Mouse (Mus musculus) midbrain, embryonic 11.5 days (tissue): ENCODE data around the gene Mbnl1. TPM values are rescaled to one million over a fixed set of nuclear protein-coding genes. Genes with fewer than 3 reads are reported as not detected.
"Not testable (repeated sequence)": the region's sequence is repeated elsewhere in the genome, so short reads cannot be mapped to it uniquely, and the experiment has no call there.

Source experiments
- ATAC-seq: fragments of 200-750 bp; cut with Nextera tagmentation; 2 replicates; pipeline ENCODE4 v1.8.0; 2017; ENCODE audit warnings: moderate TSS enrichment, moderate library complexity; ENCODE audit not compliant: low FRiP score
- DNase-seq: peaks from one replicate; pipeline ENCODE4 v3.0.0; 2015; ENCODE audit warnings: low spot score; ENCODE audit errors: missing footprints
- H3K27ac ChIP-seq: fragments of 300-500 bp; sonication (generic); 2 replicates; pipeline ENCODE4 v1.5.1; 2014; ENCODE audit warnings: low read depth, low read length
- H3K27me3 ChIP-seq: fragments of 300-500 bp; sonication (generic); 2 replicates; pipeline ENCODE4 v1.6.1; 2014; ENCODE audit warnings: mild to moderate bottlenecking, low read length, moderate library complexity, mixed read lengths; ENCODE audit not compliant: control insufficient read depth, insufficient read depth
- H3K36me3 ChIP-seq: fragments of 300-500 bp; sonication (generic); 2 replicates; pipeline ENCODE4 v1.6.1; 2014; ENCODE audit warnings: mild to moderate bottlenecking, low read length, moderate library complexity, mixed read lengths; ENCODE audit not compliant: control insufficient read depth, insufficient read depth
- H3K4me1 ChIP-seq: fragments of 300-500 bp; sonication (generic); 2 replicates; pipeline ENCODE4 v1.6.1; 2014; ENCODE audit warnings: low read length; ENCODE audit not compliant: control insufficient read depth, insufficient read depth
- H3K4me2 ChIP-seq: fragments of 300-500 bp; sonication (generic); 2 replicates; pipeline ENCODE4 v1.6.1; 2014; ENCODE audit warnings: mild to moderate bottlenecking, moderate library complexity
- H3K4me3 ChIP-seq: fragments of 300-500 bp; sonication (generic); 2 replicates; pipeline ENCODE4 v1.5.1; 2014; ENCODE audit warnings: low read depth, low read length
- H3K9ac ChIP-seq: fragments of 300-500 bp; sonication (generic); 2 replicates; pipeline ENCODE4 v1.6.1; 2014; ENCODE audit warnings: low read length
- H3K9me3 ChIP-seq: fragments of 300-500 bp; sonication (generic); 2 replicates; pipeline ENCODE4 v1.6.1; 2016; ENCODE audit warnings: low read length; ENCODE audit not compliant: control insufficient read depth
- WGBS: fragments of 180-500 bp; shearing (Covaris S2); extraction: QIAGEN DNeasy Blood & Tissue Kit; methylation state at CpG from one replicate; pipeline ENCODE4 v1.1.7; 2014; 5-methylcytosine and 5-hydroxymethylcytosine counted together
- polyA plus RNA-seq: library from polyadenylated mRNA; unstranded; fragments of >200 nt; fragmentation: Nextera tagmentation; extraction: Ambion mirVana; gene quantifications from 2 replicates; pipeline ENCODE4 v1.2.1, GENCODE M21; 2014

Gene Mbnl1
- polyA plus RNA-seq, 1 experiment from 2014 or later = 36.2 TPM

DNA sequence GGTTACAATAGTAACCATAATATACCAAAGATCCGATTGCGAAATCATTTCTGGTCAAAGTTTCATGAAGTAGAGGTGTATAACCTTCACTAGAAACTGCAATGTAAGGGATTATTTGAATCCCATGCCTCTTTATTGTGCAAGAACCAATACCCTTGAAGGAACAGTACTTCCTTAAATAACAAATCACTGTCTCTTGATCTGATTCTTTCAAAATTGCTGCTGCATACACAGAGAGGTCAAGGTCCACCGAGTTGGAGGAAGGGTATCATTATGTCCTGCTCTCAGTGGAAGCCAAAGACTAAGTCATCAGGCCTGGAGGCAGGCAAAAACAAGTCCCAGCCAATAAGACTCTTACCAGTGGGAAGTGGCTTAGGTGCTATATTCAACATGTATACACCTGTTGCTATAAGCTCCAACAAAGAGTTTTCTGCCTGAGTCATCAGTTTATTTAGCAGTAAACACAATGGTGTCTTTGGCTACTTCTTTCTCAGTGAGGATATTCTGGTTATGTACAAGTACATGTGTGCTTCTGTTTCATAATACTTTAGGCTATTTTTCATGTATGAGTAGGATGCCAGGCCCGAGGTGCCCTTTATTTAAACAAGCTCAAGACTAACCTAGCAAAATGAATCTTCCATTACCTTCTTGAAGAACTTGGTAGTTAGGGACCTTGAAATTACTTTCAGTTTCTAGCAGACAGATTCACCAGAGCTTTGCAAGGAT is 13.5 kb downstream of the Mbnl1 start:
- DNase-seq (no peak), ATAC-seq (no peak)
- Histone ChIP-seq H3K4me2 (no peak overlapping the region), H3K9me3 (no peaks in the 10 kb centered on the region), H3K36me3 (no peaks in the 10 kb centered on the region), H3K9ac (no peak overlapping the region), H3K27ac (no peak overlapping the region), H3K27me3 (no peaks in the 10 kb centered on the region), H3K4me3 (no peak overlapping the region), H3K4me1 (no peaks in the 10 kb centered on the region)
- WGBS = 86% methylated on average over 4 of the region's 4 CpGs

DNA sequence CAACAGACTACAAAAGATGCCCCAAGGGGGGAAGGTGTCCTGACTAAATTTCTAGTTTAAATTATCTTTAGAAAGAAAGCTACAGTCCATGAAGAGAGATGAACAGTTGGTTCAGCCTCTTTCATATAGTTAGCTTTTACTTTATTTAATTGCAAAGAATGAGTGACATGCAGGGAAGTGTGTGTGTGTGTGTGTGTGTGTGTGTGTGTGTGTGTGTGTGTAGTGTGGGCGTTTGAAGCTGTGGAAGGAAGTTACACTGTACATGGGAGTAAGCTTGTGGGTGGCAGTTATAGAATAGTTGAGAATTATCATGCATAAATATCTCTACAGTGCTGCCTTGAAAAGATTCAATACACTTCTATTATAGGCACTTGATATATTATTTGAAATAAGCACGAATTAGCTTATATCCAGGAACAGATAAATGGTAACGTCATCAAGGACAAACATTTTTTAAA is 14.1 kb downstream of the Mbnl1 start:
- no peaks in the 10 kb centered on the region for H3K36me3 ChIP-seq
- H3K4me2 ChIP-seq = no peak overlapping the region
- no peaks in the 10 kb centered on the region for H3K4me1 ChIP-seq
- no peaks in the 10 kb centered on the region for H3K27me3 ChIP-seq
- no peak overlapping the region for H3K9ac ChIP-seq
- no peak overlapping the region for H3K27ac ChIP-seq
- DNase-seq (no peak), ATAC-seq (no peak)
- H3K9me3 ChIP-seq = no peaks in the 10 kb centered on the region
- 80% methylated on average over 3 of the region's 3 CpGs for WGBS
- no peak overlapping the region for H3K4me3 ChIP-seq

DNA sequence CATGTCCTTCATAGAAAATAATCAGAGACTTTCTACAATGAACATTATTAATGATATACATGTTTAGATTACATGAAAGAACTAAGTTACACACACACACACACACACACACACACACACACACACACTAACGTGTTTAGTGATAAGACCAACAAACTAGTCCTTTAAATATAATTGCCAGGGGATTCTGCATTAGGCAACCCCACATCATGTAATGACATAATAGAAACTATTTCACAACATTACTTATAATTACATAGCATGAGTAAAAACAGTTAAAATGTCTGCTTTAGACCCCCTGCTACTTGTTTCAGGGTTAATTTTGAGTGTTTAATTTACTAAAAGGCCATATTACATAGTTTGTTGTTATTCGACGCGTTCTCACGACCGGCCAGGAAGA is 16.9 kb downstream of the Mbnl1 start:
- Histone ChIP-seq H3K4me2 (no peak overlapping the region), H3K36me3 (no peaks in the 10 kb centered on the region), H3K9ac (no peak overlapping the region), H3K27ac (no peak overlapping the region), H3K27me3 (no peaks in the 10 kb centered on the region), H3K4me3 (no peak overlapping the region), H3K4me1 (no peaks in the 10 kb centered on the region), H3K9me3 (no peaks in the 10 kb centered on the region)
- 92% methylated on average over 6 of the region's 6 CpGs for WGBS
- ATAC-seq = no peak
- DNase-seq = no peak

DNA sequence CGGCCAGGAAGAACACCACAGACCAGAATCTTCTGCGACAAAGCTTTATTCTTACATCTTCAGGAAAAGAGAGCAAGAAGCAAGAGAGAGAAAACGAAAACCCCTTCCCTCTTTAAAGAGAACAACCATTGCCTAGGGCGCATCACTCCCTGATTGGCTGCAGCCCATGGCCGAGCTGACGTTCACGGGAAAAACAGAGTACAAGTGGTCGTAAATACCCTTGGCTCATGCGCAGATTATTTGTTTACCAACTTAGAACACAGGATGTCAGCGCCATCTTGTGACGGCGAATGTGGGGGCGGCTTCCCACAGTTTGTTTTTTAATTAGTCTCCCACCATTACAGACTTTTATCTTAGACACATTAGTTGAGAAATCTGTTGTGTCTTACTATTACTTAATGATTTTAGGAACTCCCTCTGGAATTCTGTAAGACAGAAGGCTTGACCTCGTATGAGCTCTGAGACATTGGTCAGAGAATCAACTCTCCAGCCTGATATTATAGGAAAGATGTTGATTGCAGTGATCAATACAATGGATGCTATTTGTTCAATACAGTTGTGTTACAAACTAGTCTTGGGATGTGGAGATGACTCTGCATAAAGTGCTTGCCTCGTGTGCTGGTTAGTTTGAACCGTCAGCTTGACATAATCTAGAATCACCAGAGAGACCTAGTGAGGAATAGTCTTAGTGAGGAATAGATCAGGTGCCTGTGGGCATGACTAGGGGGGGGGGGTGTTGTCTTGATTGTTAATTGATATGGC is 22.3 kb downstream of the Mbnl1 start:
- not testable (repeated sequence) for H3K27ac ChIP-seq

DNA sequence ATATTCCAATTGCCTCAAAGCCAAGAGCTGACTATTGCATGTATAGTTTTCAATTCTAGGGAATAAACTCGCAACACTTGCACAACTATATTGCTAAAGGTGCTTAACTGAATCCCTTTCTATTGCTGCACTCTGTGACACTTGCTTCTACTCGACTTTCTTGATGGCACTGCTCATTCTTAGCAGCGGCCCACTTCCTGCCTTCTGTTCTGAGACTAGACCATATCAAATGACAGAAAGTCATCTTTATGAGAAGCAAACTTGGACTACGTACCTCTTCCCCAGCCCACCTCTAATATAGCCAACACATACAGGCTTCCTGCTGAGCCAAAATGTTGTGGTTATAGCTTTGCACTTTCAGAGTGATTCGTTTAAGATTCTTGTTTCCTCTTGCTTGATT is 23.6 kb downstream of the Mbnl1 start:
- ATAC-seq (no peak), DNase-seq (no peak)
- Histone ChIP-seq H3K9me3 (no peaks in the 10 kb centered on the region), H3K27ac (no peak overlapping the region), H3K4me3 (no peak overlapping the region), H3K4me2 (no peak overlapping the region), H3K4me1 (no peaks in the 10 kb centered on the region; the same call in 1 of the 2 replicates), H3K9ac (no peak overlapping the region), H3K27me3 (no peaks in the 10 kb centered on the region), H3K36me3 (no peaks in the 10 kb centered on the region)
- 87% methylated on average over 5 of the region's 5 CpGs for WGBS

More for the DNA sequence above, 22.3 kb downstream of the Mbnl1 start:
- not testable (repeated sequence) for DNase-seq, H3K4me2 ChIP-seq, H3K4me1 ChIP-seq, H3K9me3 ChIP-seq, H3K4me3 ChIP-seq, H3K9ac ChIP-seq, H3K27me3 ChIP-seq, H3K36me3 ChIP-seq
- peak; percentile 58; the same call in 1 of the 2 replicates for ATAC-seq
- WGBS = 73% methylated on average over 7 of the region's 16 CpGs

DNA sequence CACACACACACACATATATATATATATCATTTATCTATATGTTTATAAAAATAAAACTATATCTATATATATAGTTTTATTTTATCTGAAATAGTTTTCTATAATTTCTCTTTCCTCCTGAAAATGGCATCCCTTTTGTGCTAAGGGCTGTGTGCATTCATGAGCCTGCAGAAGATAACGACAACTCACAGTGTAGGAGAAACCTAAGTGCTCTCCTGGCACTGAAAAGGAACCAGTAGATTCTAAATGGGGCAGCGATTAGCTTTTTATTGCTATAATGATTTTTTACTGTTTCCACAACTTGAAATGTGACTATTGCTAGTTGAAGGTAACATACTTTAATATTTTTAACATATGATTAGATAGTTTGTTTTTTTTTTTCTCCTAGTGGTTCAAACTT is 25.5 kb downstream of the Mbnl1 start:
- 91% methylated on average over 2 of the region's 2 CpGs for WGBS
- H3K4me3 ChIP-seq = no peak overlapping the region
- ATAC-seq = no peak
- no peak for DNase-seq
- no peak overlapping the region for H3K27ac ChIP-seq
- H3K36me3 ChIP-seq = no peaks in the 10 kb centered on the region
- no peak overlapping the region for H3K9ac ChIP-seq
- H3K4me2 ChIP-seq = no peak overlapping the region
- H3K27me3 ChIP-seq = no peaks in the 10 kb centered on the region
- no peaks in the 10 kb centered on the region for H3K9me3 ChIP-seq
- peaks cover 5% of the 10 kb centered on the region; the same call in 1 of the 2 replicates for H3K4me1 ChIP-seq

DNA sequence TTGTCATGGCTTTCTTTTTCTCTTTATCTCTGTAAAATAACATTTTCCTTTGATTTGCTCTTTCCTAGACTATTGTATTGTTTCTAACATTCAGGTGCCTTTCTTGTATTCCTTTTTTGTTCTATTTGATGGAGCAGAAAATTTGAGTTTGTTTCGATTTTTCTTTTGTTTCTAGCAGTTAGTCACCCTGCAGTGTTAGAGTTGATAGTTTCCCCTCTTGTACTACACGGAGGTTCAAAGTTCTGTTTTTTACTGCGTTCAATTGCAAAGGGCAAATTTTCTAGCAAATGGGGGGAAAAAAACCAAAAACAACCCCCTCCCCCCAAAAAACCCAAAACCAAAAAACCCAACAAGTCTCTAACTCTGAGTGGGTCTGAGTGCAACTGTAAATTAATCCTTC is 26.0 kb downstream of the Mbnl1 start:
- no peaks in the 10 kb centered on the region for H3K9me3 ChIP-seq
- ATAC-seq (no peak), DNase-seq (no peak)
- H3K36me3 ChIP-seq = no peaks in the 10 kb centered on the region
- 86% methylated on average over 3 of the region's 3 CpGs for WGBS
- H3K9ac ChIP-seq = no peak overlapping the region
- H3K27me3 ChIP-seq = no peaks in the 10 kb centered on the region
- peaks cover 5% of the 10 kb centered on the region; the same call in 1 of the 2 replicates for H3K4me1 ChIP-seq
- H3K4me2 ChIP-seq = no peak overlapping the region
- H3K27ac ChIP-seq = no peak overlapping the region
- H3K4me3 ChIP-seq = no peak overlapping the region

DNA sequence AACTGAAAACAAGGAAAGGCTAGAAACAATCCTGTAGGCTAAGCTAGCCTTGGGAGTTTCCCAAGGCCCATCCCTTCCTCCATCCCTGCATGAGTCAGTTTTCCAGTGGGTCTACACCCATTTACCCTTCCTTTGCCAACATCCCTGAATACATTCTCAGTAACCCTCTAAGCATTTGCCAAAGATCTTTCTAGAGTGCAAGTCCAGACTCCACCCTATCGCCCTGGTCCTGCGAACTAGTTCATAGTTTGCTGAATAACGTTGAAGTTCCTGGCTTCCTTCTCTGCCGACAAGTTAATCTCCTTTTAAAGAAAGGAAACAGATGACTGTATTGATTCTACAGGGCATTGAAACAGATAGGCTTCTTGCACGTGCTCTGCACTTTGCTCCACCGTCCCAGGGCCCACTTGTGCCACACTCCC is 26.5 kb downstream of the Mbnl1 start:
- Histone ChIP-seq H3K27ac (no peak overlapping the region), H3K4me2 (no peak overlapping the region), H3K36me3 (no peaks in the 10 kb centered on the region), H3K9ac (no peak overlapping the region), H3K27me3 (no peaks in the 10 kb centered on the region), H3K4me3 (no peak overlapping the region), H3K9me3 (no peaks in the 10 kb centered on the region), H3K4me1 (peaks cover 5% of the 10 kb centered on the region; the same call in 1 of the 2 replicates)
- no peak for ATAC-seq
- 62% methylated on average over 6 of the region's 6 CpGs for WGBS
- no peak for DNase-seq
